Mouse (Mus musculus) brain, embryonic 14.5 days (tissue): ENCODE measurements around the gene Slamf9.

Experiments used
- CTCF ChIP-seq: fragments of 200-500 bp; IDR thresholded peaks from 2 replicates; pipeline ENCODE4 v1.5.1; 2012; ENCODE audit warnings: inconsistent platforms, mild to moderate bottlenecking, moderate library complexity, borderline replicate concordance; ENCODE audit not compliant: insufficient read depth, insufficient read length; ENCODE audit errors: extremely low read depth
- POLR2A ChIP-seq: fragments of 200-500 bp; IDR thresholded peaks from 2 replicates; pipeline ENCODE4 v1.6.1; 2012; ENCODE audit warnings: mild to moderate bottlenecking, inconsistent platforms, borderline replicate concordance; ENCODE audit not compliant: poor library complexity, insufficient read depth, insufficient read length, severe bottlenecking; ENCODE audit errors: extremely low read depth

DNA sequence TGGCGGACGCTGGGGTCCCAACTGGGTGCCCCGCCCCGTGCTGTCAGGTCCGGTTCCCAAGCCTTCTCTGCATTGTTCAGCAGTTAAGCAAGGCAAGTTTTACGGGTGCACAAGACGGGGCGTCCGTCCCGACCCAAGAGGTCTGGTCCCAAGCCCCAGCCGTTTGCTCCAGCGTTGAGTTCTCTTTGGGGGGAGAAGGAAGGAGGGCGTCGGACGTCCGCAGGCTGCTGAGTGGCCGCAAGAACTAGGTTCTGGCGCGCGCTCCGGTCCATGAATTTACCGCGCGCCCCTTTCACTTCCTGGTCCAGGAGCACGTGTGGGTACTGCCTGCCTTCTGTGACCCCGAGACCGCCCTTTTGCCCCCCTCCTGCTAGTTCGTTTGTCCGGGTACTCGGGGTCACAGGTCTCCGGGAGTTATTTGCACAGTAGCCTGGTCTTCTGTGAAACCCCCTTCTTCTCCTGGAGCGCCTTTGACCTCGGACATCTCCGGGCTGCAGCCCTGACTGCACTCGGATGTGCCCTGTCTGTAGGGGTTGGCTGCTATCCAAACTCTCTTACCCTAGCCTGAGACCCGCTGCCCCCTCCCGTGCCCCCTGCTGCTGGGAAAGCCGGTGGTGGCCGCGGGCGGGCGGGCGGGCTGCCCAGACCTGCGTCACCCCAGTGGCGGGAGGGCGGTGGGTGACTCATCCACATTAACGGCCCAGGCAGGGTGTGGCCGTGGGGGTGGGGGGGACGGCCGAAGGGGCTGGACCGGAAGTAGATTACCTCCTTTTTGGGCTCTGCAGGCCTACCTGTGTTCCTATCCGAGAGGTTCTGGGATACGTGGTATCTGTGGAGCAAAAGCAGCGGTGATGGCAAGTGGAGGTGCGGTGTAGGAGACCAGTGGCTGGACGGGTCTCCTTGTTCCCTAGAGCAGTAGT is 25.6 kb downstream of the Slamf9 start:
- TF ChIP-seq CTCF (no peak), POLR2A (no peak)
